Mouse (Mus musculus) cerebellum, adult 9-10 months (tissue): ENCODE measurements around the gene Ift43.

Experiments used
- DNase-seq: peaks from one replicate; pipeline ENCODE4 v3.0.0; 2022

The Ift43 gene

DNA sequence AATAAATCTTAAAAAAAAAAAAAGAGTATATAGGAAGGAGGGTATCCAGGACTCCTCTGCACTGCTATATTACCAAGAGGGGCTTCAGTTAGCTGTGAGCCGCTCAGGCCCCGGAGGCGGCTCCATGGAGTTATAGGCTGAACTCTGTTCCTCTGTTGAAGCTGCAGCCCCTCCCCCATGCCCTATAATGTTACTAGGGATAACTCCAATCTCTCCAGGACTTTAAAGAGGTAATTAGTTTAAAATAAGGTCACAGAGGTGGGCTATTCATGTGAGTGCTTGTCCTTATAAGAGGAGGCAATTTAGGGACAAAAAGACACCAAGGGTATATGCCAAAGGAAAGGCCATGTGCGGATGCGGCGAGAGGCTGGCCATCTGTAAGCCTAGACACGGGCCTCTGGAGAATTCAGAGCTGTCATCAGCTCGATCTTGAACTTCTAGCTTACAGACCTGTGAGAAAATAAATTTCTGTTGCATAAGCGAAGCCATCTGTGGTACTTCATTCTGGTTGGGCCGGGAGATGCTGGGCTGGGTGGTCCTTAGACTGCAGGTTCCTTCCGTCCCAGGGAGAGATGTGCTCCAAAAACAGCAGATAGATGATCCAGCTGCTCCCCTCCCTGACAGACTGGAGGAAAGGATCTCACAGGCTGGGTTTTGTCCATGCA lies 94.5 kb downstream of the Ift43 start:
- DNase-seq: no peak

DNA sequence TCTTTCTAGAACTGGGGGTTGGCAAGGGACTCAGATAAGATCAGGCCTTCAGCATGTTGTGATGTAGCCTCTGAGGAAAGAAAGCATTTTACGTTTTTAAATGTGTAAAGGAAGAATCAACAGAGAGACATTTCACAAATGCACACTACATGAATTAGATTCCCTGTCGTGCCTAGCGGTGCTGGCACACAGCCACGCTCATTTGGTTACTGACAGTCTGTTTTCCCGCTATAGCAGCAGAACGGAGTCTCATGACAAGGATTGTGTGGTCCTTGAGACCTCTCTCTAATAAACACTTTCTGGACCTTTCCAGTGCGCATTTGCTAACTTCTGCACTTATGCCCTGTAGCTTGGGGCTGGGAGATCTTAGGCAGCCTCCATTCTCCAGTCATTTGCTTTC lies 96.9 kb downstream of the Ift43 start:
- no peak for DNase-seq

- DNase-seq: no peak
These were observed 99.0 kb downstream of the Ift43 start for GRCm38 (mm10) chr12:86181320-86181751.

DNA sequence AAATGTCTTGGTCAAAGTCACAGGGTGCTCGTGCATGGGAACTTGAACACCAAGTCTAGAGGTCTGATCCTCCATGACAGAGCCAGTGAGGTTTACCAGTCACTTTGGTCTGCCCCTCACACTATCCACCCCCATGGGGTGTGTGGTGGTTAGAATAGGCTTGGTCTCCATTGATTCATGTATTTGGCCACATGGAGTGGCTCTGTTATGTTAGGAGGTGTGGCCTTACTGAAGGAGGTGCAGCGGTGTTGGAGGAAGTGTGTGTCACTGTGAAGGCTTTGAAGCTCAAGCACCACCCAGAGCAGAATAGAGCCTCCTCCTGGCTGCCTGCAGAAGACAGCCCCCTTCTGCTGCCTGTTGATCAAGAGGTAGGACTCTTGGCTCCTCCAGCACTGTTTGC lies 99.5 kb downstream of the Ift43 start:
- DNase-seq: no peak

- no peak for DNase-seq
These were observed 100.1 kb downstream of the Ift43 start for GRCm38 (mm10) chr12:86182414-86182813.

GRCm38 (mm10) chr12:86188161-86188560 lies 105.8 kb downstream of the Ift43 start:
- no peak for DNase-seq

- no peak for DNase-seq
These were observed 107.4 kb downstream of the Ift43 start for GRCm38 (mm10) chr12:86189601-86190323.

GRCm38 (mm10) chr12:86192036-86192449 lies 109.7 kb downstream of the Ift43 start:
- DNase-seq: no peak

DNA sequence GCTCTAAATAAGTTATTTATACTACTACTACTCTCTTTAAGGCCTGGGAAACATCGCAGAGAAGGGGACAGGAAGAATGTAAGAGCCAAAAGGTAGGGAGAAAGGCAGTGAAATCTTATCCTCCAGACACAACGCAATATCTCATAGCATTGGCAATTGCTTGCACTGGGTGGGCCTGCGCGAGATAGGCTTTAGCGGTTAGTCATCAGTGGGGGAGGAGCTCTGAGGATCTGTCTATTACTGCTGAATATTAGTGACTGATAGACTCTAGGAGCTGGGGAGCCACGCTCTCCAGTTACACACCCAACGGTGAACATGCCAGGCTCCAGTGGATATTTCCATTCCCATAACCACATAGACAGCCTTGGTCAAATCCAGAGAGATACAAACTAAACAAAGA lies 114.6 kb downstream of the Ift43 start:
- no peak for DNase-seq

GRCm38 (mm10) chr12:86203443-86204057 lies 121.2 kb downstream of the Ift43 start:
- DNase-seq: no peak

DNA sequence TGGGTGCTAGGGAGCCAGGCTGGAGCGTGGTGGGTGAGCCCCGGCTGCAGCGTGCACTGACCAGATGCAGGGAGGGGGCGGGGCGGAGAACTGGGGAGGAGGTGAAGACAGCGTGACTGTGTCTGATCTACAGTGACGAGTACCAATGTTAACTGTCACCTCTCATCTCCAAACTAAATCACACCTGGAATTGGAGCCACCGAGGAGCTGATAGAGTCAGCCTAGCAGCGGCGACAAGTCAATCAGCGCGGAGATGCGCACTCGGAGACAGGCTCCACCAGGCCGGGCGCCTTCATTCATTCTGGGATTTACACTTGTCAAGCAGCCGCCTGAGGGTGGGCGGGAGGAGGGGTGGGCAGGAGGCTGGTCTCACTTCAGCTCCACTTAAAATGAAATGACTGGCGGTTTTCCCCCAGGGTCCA lies 128.8 kb downstream of the Ift43 start:
- DNase-seq: no peak
